Mouse (Mus musculus) ES-E14 (cell line): ENCODE data around the gene Des. TPM values are rescaled to one million over a fixed set of nuclear protein-coding genes. Genes with fewer than 3 reads are reported as not detected.

Source experiments
- DNase-seq: peaks from one replicate; pipeline ENCODE4 v3.0.0-alpha.2; 2013; ENCODE audit warnings: low read depth, low spot score
- H3K27ac ChIP-seq: 2 replicates; pipeline ENCODE4 v1.5.1; 2012; ENCODE audit warnings: low read depth, mild to moderate bottlenecking, low read length, moderate library complexity, mixed read lengths; ENCODE audit not compliant: poor library complexity, insufficient read depth, severe bottlenecking
- H3K36me3 ChIP-seq: 2 replicates; pipeline ENCODE4 v1.6.1; 2012; ENCODE audit warnings: mild to moderate bottlenecking, low read length, moderate library complexity, mixed read lengths; ENCODE audit not compliant: control insufficient read depth, poor library complexity, insufficient read depth, severe bottlenecking
- H3K4me1 ChIP-seq, 2 experiments: fragments of 150-350 bp in 1 of 2; sonication (generic) in 1 of 2; 2 replicates each; pipeline ENCODE4 v1.6.1; 2012; ENCODE audit warnings: low read length in 2 of 2, mild to moderate bottlenecking in 1 of 2, mixed read lengths in 1 of 2; ENCODE audit not compliant: control insufficient read depth in 2 of 2, insufficient read depth in 2 of 2, poor library complexity in 1 of 2
- H3K4me3 ChIP-seq, 2 experiments: fragments of 150-350 bp in 1 of 2; sonication (generic) in 1 of 2; 2 replicates each; pipeline ENCODE4 v1.5.1; 2012; ENCODE audit warnings: low read length in 2 of 2, low read depth in 1 of 2, mild to moderate bottlenecking in 1 of 2, mixed read lengths in 1 of 2; ENCODE audit not compliant: insufficient read depth in 1 of 2, poor library complexity in 1 of 2, severe bottlenecking in 1 of 2
- H3K9ac ChIP-seq: 2 replicates; pipeline ENCODE4 v1.6.1; 2012; ENCODE audit warnings: low read depth, mild to moderate bottlenecking, low read length, mixed read lengths; ENCODE audit not compliant: poor library complexity, insufficient read depth, severe bottlenecking
- H3K9me3 ChIP-seq: fragments of 150-350 bp; sonication (generic); 2 replicates; pipeline ENCODE4 v1.6.1; 2012; ENCODE audit warnings: low read depth, mild to moderate bottlenecking, low read length; ENCODE audit not compliant: control insufficient read depth, insufficient read depth
- CHD2 ChIP-seq: IDR thresholded peaks from 2 replicates; pipeline ENCODE4 v1.6.1; 2014; ENCODE audit warnings: mild to moderate bottlenecking, low read depth, low read length, inconsistent platforms
- HCFC1 ChIP-seq: IDR thresholded peaks from 2 replicates; pipeline ENCODE4 v1.6.1; 2012; ENCODE audit warnings: low read length, inconsistent platforms, borderline replicate concordance; ENCODE audit not compliant: insufficient read depth
- MAFK ChIP-seq: IDR thresholded peaks from 2 replicates; pipeline ENCODE4 v1.6.1; 2014; ENCODE audit warnings: mild to moderate bottlenecking, low read depth, low read length, inconsistent platforms; ENCODE audit not compliant: insufficient read depth
- ZC3H11A ChIP-seq: IDR thresholded peaks from 2 replicates; pipeline ENCODE4 v1.6.1; 2012; ENCODE audit warnings: low read depth, mild to moderate bottlenecking, inconsistent platforms, low read length, borderline replicate concordance
- ZNF384 ChIP-seq: IDR thresholded peaks from 2 replicates; pipeline ENCODE4 v1.6.1; 2012; ENCODE audit warnings: low read depth, low read length, inconsistent platforms
- in situ Hi-C, 2 experiments: fragments of 600-800 bp; cut with MboI; formaldehyde crosslinking; loops; one replicate each; pipeline ENCODE4 v1.15.1; 2025; ENCODE audit warnings: low sequenced_read_pairs in 2 of 2, inconsistent platforms in 1 of 2; ENCODE audit not compliant: unreplicated experiment in 2 of 2
- total RNA-seq: library from RNA; depleted of rRNA; stranded (reverse); fragments of 300-350 nt; gene quantifications from 2 replicates; pipeline ENCODE4 v1.2.3, GENCODE M21; 2012

The Des gene
- total RNA-seq, 1 experiment: 19.4 TPM

- Histone ChIP-seq H3K4me1 (peaks cover 0 to 2% of the 10 kb centered on the region in 2 experiments; a peak in 2 of 4 replicates), H3K4me3 (no peak overlapping the region), H3K36me3 (no peaks in the 10 kb centered on the region), H3K9me3 (no peaks in the 10 kb centered on the region), H3K9ac (no peak overlapping the region), H3K27ac (no peak overlapping the region)
- in situ Hi-C loops: no loop called here
- no peak for DNase-seq
- no peak for TF ChIP-seq ZC3H11A
- TF ChIP-seq ZNF384: no peak
- TF ChIP-seq CHD2: no peak
- no peak for TF ChIP-seq HCFC1
- TF ChIP-seq MAFK: no peak
Measured at GRCm38 (mm10) chr1:75393846-75394245, 33.7 kb downstream of the Des start.

GRCm38 (mm10) chr1:75398761-75399402 is 38.8 kb downstream of the Des start:
- Histone ChIP-seq H3K4me3 (no peak overlapping the region), H3K27ac (no peak overlapping the region), H3K9ac (no peak overlapping the region), H3K9me3 (no peaks in the 10 kb centered on the region), H3K36me3 (peaks cover 6% of the 10 kb centered on the region; the same call in 1 of the 2 replicates), H3K4me1 (peaks cover 0 to 27% of the 10 kb centered on the region in 2 experiments; a peak in 3 of 4 replicates)
- in situ Hi-C loops: no loop called here
- peak; percentile 77 for DNase-seq
- TF ChIP-seq CHD2 (no peak), ZNF384 (no peak), HCFC1 (no peak), MAFK (no peak), ZC3H11A (no peak)

GRCm38 (mm10) chr1:75399755-75400492 is 39.8 kb downstream of the Des start:
- Histone ChIP-seq H3K4me3 (no peak overlapping the region), H3K36me3 (peaks cover 6% of the 10 kb centered on the region; the same call in 1 of the 2 replicates), H3K9me3 (no peaks in the 10 kb centered on the region), H3K4me1 (peaks cover 0 to 27% of the 10 kb centered on the region in 2 experiments; a peak in 3 of 4 replicates), H3K27ac (no peak overlapping the region), H3K9ac (no peak overlapping the region)
- no peak for TF ChIP-seq ZC3H11A
- no peak for TF ChIP-seq HCFC1
- no peak for TF ChIP-seq ZNF384
- no peak for TF ChIP-seq CHD2
- TF ChIP-seq MAFK: no peak
- in situ Hi-C loops: no loop called here
- DNase-seq: no peak

- H3K4me3 ChIP-seq: no peak overlapping the region
- TF ChIP-seq ZC3H11A (no peak), MAFK (no peak), ZNF384 (no peak), CHD2 (no peak), HCFC1 (no peak)
- no peaks in the 10 kb centered on the region for H3K9me3 ChIP-seq
- H3K27ac ChIP-seq: no peak overlapping the region
- no peak overlapping the region for H3K9ac ChIP-seq
- H3K36me3 ChIP-seq: peaks cover 6% of the 10 kb centered on the region; the same call in 1 of the 2 replicates
- in situ Hi-C loops: no loop called here
- peaks cover 0 to 27% of the 10 kb centered on the region in 2 experiments; a peak in 3 of 4 replicates for H3K4me1 ChIP-seq
- DNase-seq: no peak
Measured at GRCm38 (mm10) chr1:75400493-75401115, 40.5 kb downstream of the Des start.
